Mouse (Mus musculus): ENCODE data around the gene Brd1. TPM values are rescaled to one million over a fixed set of nuclear protein-coding genes. Genes with fewer than 3 reads are reported as not detected.
A peak's percentile ranks its signal among the peaks of the same experiment; 100 is the strongest.

Gene Brd1
- polyA plus RNA-seq, 1 experiment from 2014 or later, result 22.7 TPM

- peaks cover 16% of the 10 kb centered on the region for H3K4me1 ChIP-seq
- H3K36me3 ChIP-seq (replicated peaks), result no peaks in the 10 kb centered on the region
- H3K27ac ChIP-seq, result no peak overlapping the region
- H3K27me3 ChIP-seq (ENCODE audit: poor library complexity, severe bottlenecking), result peaks cover 19% of the 10 kb centered on the region
- no peak for DNase-seq (ENCODE audit: extremely low spot score, low spot score)
- no peaks in the 10 kb centered on the region for H3K9me3 ChIP-seq
- 74% methylated on average over 4 of the region's 4 CpGs for WGBS
- no peak overlapping the region for H3K4me3 ChIP-seq
These were observed 68.2 kb downstream of the Brd1 start for GRCm38 (mm10) chr15:88665846-88666245.

GRCm38 (mm10) chr15:88663041-88663440 lies 71.0 kb downstream of the Brd1 start:
- H3K4me3 ChIP-seq, result 0 out of 2 replicates have a peak overlapping the region, but pooled peaks have one; percentile 42
- 34% methylated on average over 11 of the region's 11 CpGs for WGBS
- H3K4me1 ChIP-seq, result peaks cover 16% of the 10 kb centered on the region
- H3K27ac ChIP-seq, result no peak overlapping the region
- no peak for DNase-seq (ENCODE audit: extremely low spot score, low spot score)
- H3K9me3 ChIP-seq, result no peaks in the 10 kb centered on the region
- no peaks in the 10 kb centered on the region for H3K36me3 ChIP-seq (replicated peaks)
- peaks cover 19% of the 10 kb centered on the region for H3K27me3 ChIP-seq (ENCODE audit: poor library complexity, severe bottlenecking)

GRCm38 (mm10) chr15:88662111-88662850 lies 71.8 kb downstream of the Brd1 start:
- no peak overlapping the region for H3K27ac ChIP-seq
- H3K9me3 ChIP-seq, result no peaks in the 10 kb centered on the region
- H3K27me3 ChIP-seq (ENCODE audit: poor library complexity, severe bottlenecking), result peaks cover 19% of the 10 kb centered on the region
- H3K36me3 ChIP-seq (replicated peaks), result no peaks in the 10 kb centered on the region
- peak; percentile 54 for DNase-seq (ENCODE audit: extremely low spot score, low spot score)
- H3K4me1 ChIP-seq, result peaks cover 16% of the 10 kb centered on the region
- H3K4me3 ChIP-seq, result peak overlapping the region; percentile 42
- WGBS, result 8% methylated on average over 22 of the region's 22 CpGs

GRCm38 (mm10) chr15:88661654-88662053 lies 72.4 kb downstream of the Brd1 start:
- H3K9me3 ChIP-seq, result no peaks in the 10 kb centered on the region
- no peaks in the 10 kb centered on the region for H3K36me3 ChIP-seq (replicated peaks)
- no peak overlapping the region for H3K27ac ChIP-seq
- H3K27me3 ChIP-seq (ENCODE audit: poor library complexity, severe bottlenecking), result peaks cover 19% of the 10 kb centered on the region
- whole genome bisulfite sequencing, result 65% methylated on average over 3 of the region's 3 CpGs
- no peak for DNase-seq (ENCODE audit: extremely low spot score, low spot score)
- peaks cover 16% of the 10 kb centered on the region for H3K4me1 ChIP-seq
- H3K4me3 ChIP-seq, result no peak overlapping the region; the same call in 1 of the 2 replicates

GRCm38 (mm10) chr15:88652006-88652405 lies 82.0 kb downstream of the Brd1 start:
- no peak overlapping the region for H3K4me3 ChIP-seq
- H3K36me3 ChIP-seq (replicated peaks), result no peaks in the 10 kb centered on the region
- 54% methylated on average over 5 of the region's 5 CpGs for WGBS
- no peaks in the 10 kb centered on the region for H3K9me3 ChIP-seq
- H3K27ac ChIP-seq, result no peak overlapping the region
- H3K4me1 ChIP-seq, result no peaks in the 10 kb centered on the region
- H3K27me3 ChIP-seq (ENCODE audit: poor library complexity, severe bottlenecking), result peaks cover 9% of the 10 kb centered on the region
- DNase-seq (ENCODE audit: extremely low spot score, low spot score), result no peak

GRCm38 (mm10) chr15:88651019-88651418 lies 83.0 kb downstream of the Brd1 start:
- no peak overlapping the region for H3K27ac ChIP-seq
- WGBS, result 24% methylated on average over 13 of the region's 13 CpGs

More at GRCm38 (mm10) chr15:88651019-88651418, 83.0 kb downstream of the Brd1 start:
- Histone ChIP-seq H3K36me3 (replicated peaks) (no peaks in the 10 kb centered on the region), H3K4me3 (no peak overlapping the region), H3K27me3 (ENCODE audit: poor library complexity, severe bottlenecking) (peaks cover 9% of the 10 kb centered on the region), H3K4me1 (no peaks in the 10 kb centered on the region), H3K9me3 (no peaks in the 10 kb centered on the region)
- DNase-seq (ENCODE audit: extremely low spot score, low spot score), result peak; percentile 80

Other genes with a start within 250 kb of the Brd1 start
- gene Zdhhc25, start 133.9 kb downstream of the Brd1 start, polyA plus RNA-seq (2016; fragmentation: Nextera tagmentation; extraction: Ambion mirVana), result not detected in 2 replicates
- 39.6 and 40.3 TPM in 2 replicates for gene Zbed4, start 17.4 kb upstream of the Brd1 start, polyA plus RNA-seq (2016; fragmentation: Nextera tagmentation; extraction: Ambion mirVana)
- 10.6 and 11.4 TPM in 2 replicates for gene Alg12, start 85.1 kb upstream of the Brd1 start, polyA plus RNA-seq (2016; fragmentation: Nextera tagmentation; extraction: Ambion mirVana)
- gene Creld2, start 85.4 kb upstream of the Brd1 start, polyA plus RNA-seq (2016; fragmentation: Nextera tagmentation; extraction: Ambion mirVana), result 96.5 and 103 TPM in 2 replicates
- gene Pim3, start 128.0 kb upstream of the Brd1 start, polyA plus RNA-seq (2016; fragmentation: Nextera tagmentation; extraction: Ambion mirVana), result 40.3 and 43.6 TPM in 2 replicates
- gene Ttll8, start 220.2 kb upstream of the Brd1 start, polyA plus RNA-seq (2016; fragmentation: Nextera tagmentation; extraction: Ambion mirVana), result not detected in 2 replicates
- 10.2 and 11.5 TPM in 2 replicates for gene Mlc1, start 244.8 kb upstream of the Brd1 start, polyA plus RNA-seq (2016; fragmentation: Nextera tagmentation; extraction: Ambion mirVana)
- gene Mov10l1, start 248.7 kb upstream of the Brd1 start, polyA plus RNA-seq (2016; fragmentation: Nextera tagmentation; extraction: Ambion mirVana), result not detected in 2 replicates